Mouse (Mus musculus) stomach, postnatal 0 days (tissue): ENCODE data around the gene Coq5.

Experiments used
- CTCF ChIP-seq: IDR thresholded peaks from 2 replicates; pipeline ENCODE4 v1.5.1; 2016; ENCODE audit warnings: antibody characterized with exemption, low read depth, mild to moderate bottlenecking, moderate library complexity
- EP300 ChIP-seq: optimal IDR thresholded peaks from 2 replicates; pipeline ENCODE3; 2016; ENCODE audit warnings: antibody characterized with exemption

DNA sequence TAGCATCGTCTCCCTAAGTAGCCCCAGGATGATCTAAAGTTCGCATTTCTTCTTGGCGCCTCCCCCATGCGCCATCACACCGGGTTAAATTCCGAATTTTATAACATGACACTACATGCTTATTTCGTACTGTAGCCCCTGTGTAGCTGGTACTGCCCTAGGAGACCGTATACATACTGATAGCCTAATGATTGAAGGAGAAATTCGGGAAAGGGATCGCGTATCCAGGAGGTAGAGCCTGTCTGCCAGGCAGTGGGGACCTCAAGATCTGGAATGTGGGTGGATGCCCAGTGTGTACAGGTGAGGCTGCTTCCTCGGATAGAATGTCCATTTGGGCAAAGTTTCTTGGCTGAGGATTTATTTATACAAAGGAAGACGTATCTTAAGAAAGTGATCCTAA lies 22.1 kb downstream of the Coq5 start:
- no peak for TF ChIP-seq EP300
- no peak for TF ChIP-seq CTCF
